Mouse (Mus musculus) G1E (cell line): ENCODE measurements around the gene Ano1.

Experiments
- CTCF ChIP-seq: IDR thresholded peaks from 2 replicates; pipeline ENCODE4 v1.5.1; 2012; ENCODE audit warnings: low read depth, low read length, inconsistent platforms, mixed read lengths
- GATA1 ChIP-seq: IDR thresholded peaks from 2 replicates; pipeline ENCODE4 v1.6.1; 2012; ENCODE audit warnings: borderline replicate concordance, low read length, inconsistent platforms, mixed read lengths
- GATA2 ChIP-seq: IDR thresholded peaks from 2 replicates; pipeline ENCODE4 v1.6.1; 2012; ENCODE audit warnings: low read depth, low read length, inconsistent platforms, borderline replicate concordance
- TAL1 ChIP-seq: conservative IDR thresholded peaks from 2 replicates; pipeline ENCODE4 v1.6.1; 2012; ENCODE audit warnings: low read depth, low read length, inconsistent platforms, mixed read lengths

GRCm38 (mm10) chr7:144770116-144770515 lies 18.3 kb upstream of the Ano1 start:
- no peak for TF ChIP-seq GATA2
- TF ChIP-seq CTCF: no peak
- no peak for TF ChIP-seq GATA1
- TF ChIP-seq TAL1: no peak
